Mouse (Mus musculus): ENCODE measurements at regions not wholly inside any gene's neighbourhood (a gene's known extent, or its start where the extent isn't known, plus 50 kb on each side); places are given as distances from the start of the nearest gene placed in this dataset.

- DNase-seq, result no peak
Observed at GRCm38 (mm10) chr7:135823884-135824750, 108.0 kb upstream of the Mki67 start.

- DNase-seq, result no peak
Observed at GRCm38 (mm10) chr7:135829246-135829645, 113.1 kb upstream of the Mki67 start.

- DNase-seq, result peak; percentile 13
Observed at GRCm38 (mm10) chr7:135833425-135833824, 117.3 kb upstream of the Mki67 start.

- peak; percentile 63 for DNase-seq
Observed at GRCm38 (mm10) chr7:135836808-135837733, 120.9 kb upstream of the Mki67 start.

- no peak for DNase-seq
Observed at GRCm38 (mm10) chr7:135844018-135844417, 127.9 kb upstream of the Mki67 start.

- no peak for DNase-seq
Observed at GRCm38 (mm10) chr7:135847304-135847703, 131.1 kb upstream of the Mki67 start.

- DNase-seq, result no peak
Observed at GRCm38 (mm10) chr7:135848170-135848569, 132.0 kb upstream of the Mki67 start.

- DNase-seq, result no peak
Observed at GRCm38 (mm10) chr7:135848833-135849232, 132.7 kb upstream of the Mki67 start.

- no peak for DNase-seq
Observed at GRCm38 (mm10) chr7:135853127-135853813, 137.1 kb upstream of the Mki67 start.

GRCm38 (mm10) chr7:135853814-135854324, 137.7 kb upstream of the Mki67 start:
- peak; percentile 23 for DNase-seq

- no peak for DNase-seq
Observed at GRCm38 (mm10) chr7:135860288-135860687, 144.1 kb upstream of the Mki67 start.

- no peak for DNase-seq
Observed at GRCm38 (mm10) chr7:135860741-135861408, 144.7 kb upstream of the Mki67 start.

GRCm38 (mm10) chr7:135861409-135861805, 145.2 kb upstream of the Mki67 start:
- DNase-seq, result no peak

GRCm38 (mm10) chr7:135863581-135864426, 147.6 kb upstream of the Mki67 start:
- no peak for DNase-seq

GRCm38 (mm10) chr7:135870981-135871380, 154.8 kb upstream of the Mki67 start:
- no peak for DNase-seq

GRCm38 (mm10) chr7:135877091-135877874, 161.1 kb upstream of the Mki67 start:
- no peak for DNase-seq

- DNase-seq, result no peak
Observed at GRCm38 (mm10) chr7:135878750-135879149, 162.6 kb upstream of the Mki67 start.

- no peak for DNase-seq
Observed at GRCm38 (mm10) chr7:135880446-135880845, 164.3 kb upstream of the Mki67 start.

GRCm38 (mm10) chr7:135882306-135882705, 166.1 kb upstream of the Mki67 start:
- no peak for DNase-seq

GRCm38 (mm10) chr7:135888598-135888997, 172.4 kb upstream of the Mki67 start:
- DNase-seq, result no peak

All from layer of hippocampus, adult 9-11 months (tissue).